Mouse (Mus musculus) heart, embryonic 10.5 days (tissue): Measurements from ENCODE around the gene Slc35d2. TPM values are rescaled to one million over a fixed set of nuclear protein-coding genes. Genes with fewer than 3 reads are reported as not detected.
"Not testable (repeated sequence)": the region's sequence is repeated elsewhere in the genome, so short reads cannot be mapped to it uniquely, and the experiment has no call there.

Experiments
- DNase-seq: peaks from one replicate; pipeline ENCODE4 v3.0.0-alpha.2; 2017; ENCODE audit warnings: low spot score
- H3K27ac ChIP-seq: fragments of 300-500 bp; sonication (generic); 2 replicates; pipeline ENCODE4 v1.5.1; 2016; ENCODE audit warnings: mild to moderate bottlenecking
- H3K27me3 ChIP-seq: fragments of 300-500 bp; sonication (generic); 2 replicates; pipeline ENCODE4 v1.6.1; 2016; ENCODE audit warnings: mild to moderate bottlenecking; ENCODE audit not compliant: poor library complexity, insufficient read depth, severe bottlenecking
- H3K36me3 ChIP-seq: fragments of 300-500 bp; sonication (generic); 2 replicates; pipeline ENCODE4 v1.6.1; 2016; ENCODE audit warnings: mild to moderate bottlenecking, moderate library complexity
- H3K4me1 ChIP-seq: fragments of 300-500 bp; sonication (generic); 2 replicates; pipeline ENCODE4 v1.6.1; 2016; ENCODE audit warnings: mild to moderate bottlenecking
- H3K4me3 ChIP-seq: fragments of 300-500 bp; sonication (generic); 2 replicates; pipeline ENCODE4 v1.5.1; 2016; ENCODE audit warnings: mild to moderate bottlenecking, moderate library complexity
- H3K9me3 ChIP-seq: fragments of 300-500 bp; sonication (generic); 2 replicates; pipeline ENCODE4 v1.6.1; 2016; ENCODE audit warnings: mild to moderate bottlenecking, moderate library complexity
- WGBS: fragments of 180-500 bp; shearing (Covaris S2); methylation state at CpG from one replicate; pipeline ENCODE4 v1.1.7; 2016; 5-methylcytosine and 5-hydroxymethylcytosine counted together
- polyA plus RNA-seq: library from polyadenylated mRNA; unstranded; fragments of >200 nt; fragmentation: Nextera tagmentation; extraction: Ambion mirVana; gene quantifications from 2 replicates; pipeline ENCODE4 v1.2.1, GENCODE M21; 2016

Slc35d2 gene
- polyA plus RNA-seq, 1 experiment from 2014 or later, result 7.7 TPM

DNA sequence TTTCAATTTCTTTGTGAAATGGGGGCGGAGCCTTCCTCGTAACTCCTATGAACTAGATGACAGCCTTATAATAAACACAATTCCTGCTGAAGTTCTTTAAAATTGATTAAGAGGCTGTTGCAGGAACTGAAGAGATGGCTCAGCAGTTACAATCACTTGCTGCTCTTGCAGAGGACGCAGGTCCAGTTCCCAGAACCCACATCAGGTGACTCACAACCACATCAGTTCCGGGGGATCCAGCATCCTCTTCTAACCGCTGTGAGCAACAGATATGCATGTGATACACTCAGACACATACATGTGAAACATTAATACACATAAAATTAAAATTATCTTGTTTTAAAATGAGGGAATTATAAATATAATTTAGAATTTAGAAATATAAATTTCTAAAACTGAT, 51.6 kb downstream of the Slc35d2 start:
- WGBS, result 84% methylated on average over 5 of the region's 5 CpGs
- Histone ChIP-seq H3K27ac (no peak overlapping the region), H3K27me3 (no peaks in the 10 kb centered on the region; the same call in 1 of the 2 replicates), H3K9me3 (no peaks in the 10 kb centered on the region), H3K4me1 (peaks cover 13% of the 10 kb centered on the region), H3K4me3 (no peak overlapping the region), H3K36me3 (no peaks in the 10 kb centered on the region)
- DNase-seq, result no peak

DNA sequence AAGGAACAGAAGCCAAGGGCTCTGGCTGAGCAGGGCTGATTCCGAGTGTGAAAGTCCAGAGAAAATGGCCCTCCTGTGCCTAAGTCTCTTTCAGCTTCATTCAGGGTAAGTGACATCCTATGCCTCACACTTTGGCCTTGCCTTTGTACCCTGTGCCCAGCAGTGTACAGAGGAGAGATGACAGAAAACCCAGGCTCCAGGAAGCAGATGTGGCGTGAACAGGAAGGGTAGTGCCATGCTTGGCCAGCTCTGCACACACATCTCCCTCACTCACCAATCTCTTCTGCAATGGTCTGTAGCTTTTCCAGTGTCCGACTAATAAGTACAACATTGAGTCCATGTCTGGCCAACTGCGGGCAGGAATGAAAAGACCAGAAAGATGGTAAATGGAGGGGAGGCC, 53.1 kb downstream of the Slc35d2 start:
- no peak overlapping the region for H3K27ac ChIP-seq
- no peaks in the 10 kb centered on the region for H3K27me3 ChIP-seq
- no peak for DNase-seq
- no peak overlapping the region for H3K4me3 ChIP-seq
- H3K9me3 ChIP-seq, result no peaks in the 10 kb centered on the region
- H3K36me3 ChIP-seq, result no peaks in the 10 kb centered on the region
- WGBS, result 80% methylated on average over 4 of the region's 4 CpGs
- H3K4me1 ChIP-seq, result peaks cover 4% of the 10 kb centered on the region; the same call in 1 of the 2 replicates

DNA sequence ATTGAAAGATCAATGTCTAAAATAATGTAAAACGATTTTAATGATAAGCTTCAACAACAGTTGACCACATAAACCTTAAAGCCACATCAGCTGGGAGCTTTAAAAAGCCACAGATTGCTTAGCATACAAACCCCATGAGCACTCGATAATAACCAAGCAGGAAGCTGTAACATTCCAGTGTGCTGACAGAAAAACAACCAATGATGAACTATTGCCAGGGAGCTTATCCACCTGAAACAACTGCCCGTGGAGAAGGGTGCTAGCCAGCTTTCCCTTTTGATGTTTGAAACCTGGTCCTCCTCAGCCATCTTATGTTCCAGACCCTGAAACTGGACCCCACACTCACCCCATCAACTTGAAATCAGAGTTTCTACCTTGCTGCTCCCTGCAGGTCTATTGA, 62.5 kb downstream of the Slc35d2 start:
- no peaks in the 10 kb centered on the region for H3K27me3 ChIP-seq
- no peak overlapping the region for H3K4me3 ChIP-seq
- no peaks in the 10 kb centered on the region for H3K36me3 ChIP-seq
- 49% methylated on average over 3 of the region's 3 CpGs for WGBS
- H3K27ac ChIP-seq, result no peak overlapping the region
- DNase-seq, result no peak
- H3K9me3 ChIP-seq, result no peaks in the 10 kb centered on the region
- 0 out of 2 replicates have a peak, but pooled peaks cover under 1% of the 10 kb centered on the region for H3K4me1 ChIP-seq

DNA sequence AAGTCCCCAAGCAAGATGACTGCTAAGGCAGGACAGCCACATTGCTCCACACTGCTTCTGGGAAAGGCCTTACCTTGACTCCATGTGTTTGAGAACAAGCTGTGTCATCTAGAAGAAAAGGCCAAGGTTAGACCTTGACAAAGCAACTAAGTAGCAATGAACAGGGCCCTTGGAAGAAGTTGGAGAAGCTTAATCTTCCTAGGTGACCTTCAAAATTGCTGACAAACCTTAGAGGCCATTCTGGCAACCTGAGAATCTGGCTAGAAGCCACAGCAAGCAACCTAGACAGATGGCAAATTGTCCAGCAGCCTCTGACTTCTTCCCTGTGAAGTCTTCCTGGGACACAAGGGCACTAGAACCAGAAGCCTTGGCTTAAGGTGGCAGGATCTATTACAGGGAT, 64.9 kb downstream of the Slc35d2 start:
- H3K27ac ChIP-seq, result no peak overlapping the region
- no peak overlapping the region for H3K4me3 ChIP-seq
- H3K4me1 ChIP-seq, result no peaks in the 10 kb centered on the region
- DNase-seq, result no peak
- no peaks in the 10 kb centered on the region for H3K27me3 ChIP-seq
- H3K36me3 ChIP-seq, result no peaks in the 10 kb centered on the region
- H3K9me3 ChIP-seq, result no peaks in the 10 kb centered on the region

DNA sequence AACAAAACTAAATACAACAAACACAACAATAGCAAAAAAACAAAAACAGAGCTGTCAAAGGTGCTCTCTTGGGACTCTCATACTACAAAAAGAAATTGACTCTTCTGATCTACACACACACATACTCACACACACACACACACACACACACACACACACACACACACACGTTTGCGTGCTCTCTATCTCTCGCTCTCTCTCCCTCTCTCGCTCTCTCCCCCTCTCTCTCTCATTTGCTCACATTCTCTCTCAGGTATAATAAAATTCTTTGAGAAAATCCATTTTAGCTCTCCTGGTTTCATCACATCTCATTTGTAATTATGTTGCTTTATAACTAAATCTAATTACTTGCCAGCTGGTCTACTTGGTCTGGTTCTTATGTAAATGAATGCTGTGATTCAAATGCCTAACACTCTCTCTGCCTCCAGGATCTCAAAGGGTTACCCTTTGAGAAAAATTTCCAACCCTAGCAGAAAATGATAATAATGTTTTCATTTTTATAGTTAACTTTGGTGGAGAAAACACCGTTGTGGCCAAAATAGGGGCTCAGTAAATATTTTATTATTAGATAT, 68.1 kb downstream of the Slc35d2 start:
- Histone ChIP-seq H3K27me3 (no peaks in the 10 kb centered on the region), H3K4me3 (no peak overlapping the region), H3K9me3 (no peaks in the 10 kb centered on the region), H3K27ac (no peak overlapping the region), H3K4me1 (no peaks in the 10 kb centered on the region), H3K36me3 (no peaks in the 10 kb centered on the region)
- 77% methylated on average over 5 of the region's 5 CpGs for WGBS
- DNase-seq, result no peak

DNA sequence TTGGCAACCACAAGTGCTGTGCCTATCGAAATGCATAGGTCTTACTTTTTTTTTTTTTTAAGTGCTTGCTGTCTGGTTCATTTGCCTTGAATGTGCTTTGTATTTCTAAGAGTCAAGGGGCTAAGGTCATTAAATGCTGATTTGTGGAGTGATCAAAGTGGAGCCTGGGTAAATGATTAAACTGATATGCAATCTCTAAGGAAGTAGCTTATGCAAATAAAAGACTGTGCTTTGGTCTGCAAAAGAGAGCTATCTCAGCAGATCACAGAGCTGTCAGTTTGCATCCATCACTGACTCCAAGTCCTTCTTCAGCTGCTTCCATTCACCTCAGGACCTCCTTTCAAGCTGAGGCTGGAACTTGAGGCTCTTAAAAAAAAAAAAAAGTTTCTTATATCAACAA, 75.2 kb downstream of the Slc35d2 start:
- no peaks in the 10 kb centered on the region for H3K36me3 ChIP-seq
- H3K9me3 ChIP-seq, result 0 out of 2 replicates have a peak, but pooled peaks cover 6% of the 10 kb centered on the region
- WGBS, result 52% methylated on average over 1 of the region's 1 CpGs
- H3K27ac ChIP-seq, result no peak overlapping the region
- H3K27me3 ChIP-seq, result no peaks in the 10 kb centered on the region
- H3K4me1 ChIP-seq, result no peaks in the 10 kb centered on the region
- no peak overlapping the region for H3K4me3 ChIP-seq
- DNase-seq, result no peak

DNA sequence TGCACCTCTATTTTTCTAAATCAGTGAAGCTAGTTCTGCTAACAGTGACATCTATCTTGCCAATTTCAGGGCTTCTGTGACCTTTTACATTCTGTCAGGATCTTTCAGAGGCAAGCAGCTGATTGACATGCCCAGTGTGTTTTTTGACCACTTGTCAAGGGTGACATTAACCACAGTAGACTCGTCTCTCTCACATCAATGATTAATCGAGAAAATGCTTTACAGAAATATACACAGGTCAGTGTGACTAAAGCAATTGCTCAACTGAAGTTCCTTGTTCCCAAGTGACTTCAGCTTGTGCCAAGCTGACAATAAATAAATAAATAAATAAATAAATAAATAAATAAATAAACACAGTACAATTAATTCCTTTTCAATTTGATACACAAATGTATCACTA, 76.9 kb downstream of the Slc35d2 start:
- H3K27me3 ChIP-seq, H3K36me3 ChIP-seq, H3K27ac ChIP-seq, H3K9me3 ChIP-seq, H3K4me1 ChIP-seq, H3K4me3 ChIP-seq, DNase-seq: not testable (repeated sequence)
- WGBS, result 85% methylated on average over 2 of the region's 2 CpGs

DNA sequence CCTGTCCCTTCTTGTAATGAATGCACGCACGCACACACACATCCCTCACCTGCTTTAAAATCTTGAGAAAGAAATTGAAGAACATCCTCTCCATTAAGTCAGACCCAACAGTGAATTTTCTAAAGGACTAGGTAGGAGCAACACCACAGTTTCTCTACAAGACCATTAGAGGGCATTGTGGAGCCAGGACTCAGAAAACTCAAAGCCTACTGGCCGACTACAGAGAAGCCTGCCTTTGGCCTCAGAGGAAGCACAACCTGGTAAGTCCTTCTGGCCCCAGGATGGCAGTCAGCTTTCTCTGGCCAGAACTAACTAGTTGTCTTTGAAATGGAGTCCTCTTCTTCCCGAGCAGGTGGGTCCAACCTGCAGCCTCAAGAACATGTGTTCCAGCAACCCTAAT, 78.3 kb downstream of the Slc35d2 start:
- Histone ChIP-seq H3K4me1 (no peaks in the 10 kb centered on the region), H3K36me3 (no peaks in the 10 kb centered on the region), H3K27me3 (no peaks in the 10 kb centered on the region), H3K9me3 (0 out of 2 replicates have a peak, but pooled peaks cover 6% of the 10 kb centered on the region), H3K4me3 (no peak overlapping the region), H3K27ac (no peak overlapping the region)
- DNase-seq, result no peak
- 62% methylated on average over 4 of the region's 4 CpGs for WGBS

DNA sequence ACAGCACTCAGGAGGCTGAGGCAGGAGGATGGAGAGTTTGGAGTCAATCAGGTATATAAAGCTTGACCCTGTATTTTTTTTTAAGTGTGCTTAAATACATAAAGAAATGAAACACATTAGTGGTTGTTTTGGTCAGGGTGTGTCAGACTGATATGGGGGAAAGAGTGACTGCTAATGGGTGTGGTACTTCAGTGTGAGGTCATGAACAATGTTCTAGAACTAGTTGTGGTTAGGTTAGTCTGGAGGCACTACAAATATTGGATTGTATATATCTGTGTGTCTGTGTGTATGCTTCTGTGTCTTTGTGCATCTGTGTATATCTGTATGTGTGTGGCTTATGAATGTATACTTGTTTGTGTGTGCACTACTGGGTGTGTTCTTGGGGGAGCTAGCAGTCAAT, 79.6 kb downstream of the Slc35d2 start:
- no peak for DNase-seq
- Histone ChIP-seq H3K9me3 (0 out of 2 replicates have a peak, but pooled peaks cover 4% of the 10 kb centered on the region), H3K4me1 (no peaks in the 10 kb centered on the region), H3K27ac (no peak overlapping the region), H3K27me3 (no peaks in the 10 kb centered on the region), H3K36me3 (no peaks in the 10 kb centered on the region), H3K4me3 (no peak overlapping the region)

DNA sequence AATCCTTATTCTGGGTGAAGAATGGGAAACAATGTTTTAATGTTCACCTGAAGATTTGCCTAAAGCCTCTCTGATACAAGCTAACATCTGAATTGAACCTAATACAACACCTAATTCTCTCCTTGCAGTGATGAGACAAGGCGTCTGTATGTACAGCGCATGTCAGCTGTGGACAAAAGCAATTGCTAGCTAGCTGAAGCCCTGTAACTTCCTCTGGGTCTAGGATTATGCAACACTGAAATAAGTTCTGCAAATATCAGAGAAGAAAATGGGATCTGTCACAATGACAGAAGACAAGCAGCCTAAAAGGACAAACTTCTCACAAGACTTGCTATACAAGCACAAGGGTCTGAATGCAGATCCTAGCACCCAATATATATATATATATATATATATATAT, 80.7 kb downstream of the Slc35d2 start:
- H3K27ac ChIP-seq, result no peak overlapping the region
- no peaks in the 10 kb centered on the region for H3K36me3 ChIP-seq
- WGBS, result 90% methylated on average over 2 of the region's 2 CpGs
- DNase-seq, result no peak
- H3K4me1 ChIP-seq, result no peaks in the 10 kb centered on the region
- no peak overlapping the region for H3K4me3 ChIP-seq
- no peaks in the 10 kb centered on the region for H3K9me3 ChIP-seq
- H3K27me3 ChIP-seq, result no peaks in the 10 kb centered on the region

Other genes starting within 250 kb of the Slc35d2 start
- not detected in 2 replicates for gene Hsd17b3, start 40.1 kb downstream of the Slc35d2 start, polyA plus RNA-seq
- 16.8 and 20.4 TPM in 2 replicates for gene Zfp367, start 23.8 kb upstream of the Slc35d2 start, polyA plus RNA-seq
- gene Habp4, start 32.5 kb upstream of the Slc35d2 start, polyA plus RNA-seq, result 39.3 and 43.8 TPM in 2 replicates
- 23.7 and 26.8 TPM in 2 replicates for gene Cdc14b, start 145.9 kb upstream of the Slc35d2 start, polyA plus RNA-seq
- gene Aaed1, start 183.3 kb upstream of the Slc35d2 start, polyA plus RNA-seq, result 58.6 and 60.3 TPM in 2 replicates
- gene Ctsl, start 241.5 kb upstream of the Slc35d2 start, polyA plus RNA-seq, result 240 and 241 TPM in 2 replicates